ENCODE assay signal across 8 mouse cellular contexts in genomic region chr5:135188214-135188554, GRCm38 (mm10). TPM values are rescaled to one million over a fixed set of nuclear protein-coding genes. Genes with fewer than 3 reads are reported as not detected.
DNase-seq lines count a peak whose midpoint lies in the region; ATAC-seq and TF ChIP-seq lines count a peak whose summit lies in the region.

No protein-coding gene starts in this region.

- no peak for ATAC-seq in lung, embryonic 15.5 days (ENCODE audit: borderline replicate concordance, extremely low read depth, low FRiP score, low TSS enrichment)
- ATAC-seq in embryonic facial prominence, embryonic 13.5 days (ENCODE audit: insufficient number of reproducible peaks, insufficient read depth, low FRiP score, low TSS enrichment, low read depth), result no peak
- ATAC-seq in intestine, postnatal 0 days, result no peak
- ATAC-seq in neural tube, embryonic 15.5 days (ENCODE audit: low FRiP score), result no peak

- no peak for TF ChIP-seq CTCF in intestine, postnatal 0 days (IDR thresholded peaks at IDR 0.05; ENCODE audit: low read depth)

- 0% methylated on average over 8 of the region's 8 CpGs for WGBS in lung, embryonic 15.5 days
- under 1% methylated on average over 8 of the region's 8 CpGs for WGBS in embryonic facial prominence, embryonic 13.5 days
- 1% methylated on average over 8 of the region's 8 CpGs for WGBS in intestine, postnatal 0 days
- 2% methylated on average over 8 of the region's 8 CpGs for WGBS in neural tube, embryonic 15.5 days

- no peaks in the 10 kb centered on the region for H3K9me3 ChIP-seq in lung, embryonic 15.5 days
- 0 out of 2 replicates have a peak, but pooled peaks cover 5% of the 10 kb centered on the region for H3K9me3 ChIP-seq in embryonic facial prominence, embryonic 13.5 days
- H3K9me3 ChIP-seq in intestine, postnatal 0 days (ENCODE audit: control insufficient read depth), result no peaks in the 10 kb centered on the region
- H3K9me3 ChIP-seq in neural tube, embryonic 15.5 days (replicated peaks), result no peaks in the 10 kb centered on the region

- H3K27me3 ChIP-seq in lung, embryonic 15.5 days, result no peaks in the 10 kb centered on the region
- H3K27me3 ChIP-seq in embryonic facial prominence, embryonic 13.5 days, result no peaks in the 10 kb centered on the region
- no peaks in the 10 kb centered on the region for H3K27me3 ChIP-seq in intestine, postnatal 0 days (replicated peaks; ENCODE audit: control insufficient read depth, insufficient read depth, low read length)
- H3K27me3 ChIP-seq in neural tube, embryonic 15.5 days (replicated peaks), result no peaks in the 10 kb centered on the region

- peak overlapping the region; percentile 95 for H3K4me3 ChIP-seq in lung, embryonic 15.5 days
- H3K4me3 ChIP-seq in embryonic facial prominence, embryonic 13.5 days, result peak overlapping the region; percentile 100
- H3K4me3 ChIP-seq in intestine, postnatal 0 days (ENCODE audit: low read depth, low read length), result peak overlapping the region; percentile 100
- peak overlapping the region; percentile 100 for H3K4me3 ChIP-seq in neural tube, embryonic 15.5 days (replicated peaks)

- 0 out of 2 replicates have a peak, but pooled peaks cover 13% of the 10 kb centered on the region for H3K36me3 ChIP-seq in lung, embryonic 15.5 days
- H3K36me3 ChIP-seq in embryonic facial prominence, embryonic 13.5 days, result peaks cover 21% of the 10 kb centered on the region
- H3K36me3 ChIP-seq in intestine, postnatal 0 days (ENCODE audit: control insufficient read depth, insufficient read depth), result no peaks in the 10 kb centered on the region; the same call in none of the 2 replicates
- H3K36me3 ChIP-seq in neural tube, embryonic 15.5 days, result peaks cover 5% of the 10 kb centered on the region

- H3K4me2 ChIP-seq in lung, embryonic 15.5 days, result peak overlapping the region; percentile 66
- H3K4me2 ChIP-seq in embryonic facial prominence, embryonic 13.5 days, result peak overlapping the region; percentile 62
- H3K4me2 ChIP-seq in intestine, postnatal 0 days (replicated peaks; ENCODE audit: low read depth), result peak overlapping the region; percentile 78
- H3K4me2 ChIP-seq in neural tube, embryonic 15.5 days, result peak overlapping the region; percentile 83

- DNase-seq in lung, postnatal 25 days (ENCODE audit: low spot score), result no peak
- no peak for DNase-seq in retina, embryonic 14.5 days (ENCODE audit: low spot score)
- DNase-seq in spleen, postnatal 10 days (ENCODE audit: low spot score in 2 of 2), result no peak
- no peak for DNase-seq in cerebellum, adult 18-20 months

- peak overlapping the region; percentile 99 for H3K9ac ChIP-seq in lung, embryonic 15.5 days
- H3K9ac ChIP-seq in embryonic facial prominence, embryonic 13.5 days, result peak overlapping the region; percentile 99
- H3K9ac ChIP-seq in intestine, postnatal 0 days (ENCODE audit: low read depth, low read length), result peak overlapping the region; percentile 94
- peak overlapping the region; percentile 91 for H3K9ac ChIP-seq in neural tube, embryonic 15.5 days (replicated peaks)

- peaks cover 36% of the 10 kb centered on the region for H3K4me1 ChIP-seq in lung, embryonic 15.5 days
- peaks cover 27% of the 10 kb centered on the region for H3K4me1 ChIP-seq in embryonic facial prominence, embryonic 13.5 days
- H3K4me1 ChIP-seq in intestine, postnatal 0 days (replicated peaks; ENCODE audit: control insufficient read depth, insufficient read depth, low read length), result peaks cover 6% of the 10 kb centered on the region; the same call in 1 of the 2 replicates
- H3K4me1 ChIP-seq in neural tube, embryonic 15.5 days, result peaks cover 48% of the 10 kb centered on the region

- H3K27ac ChIP-seq in lung, embryonic 15.5 days, result peak overlapping the region; percentile 97
- peak overlapping the region; percentile 97 for H3K27ac ChIP-seq in embryonic facial prominence, embryonic 13.5 days
- peak overlapping the region; percentile 94; the same call in 1 of the 2 replicates for H3K27ac ChIP-seq in intestine, postnatal 0 days (ENCODE audit: low read depth, low read length)
- H3K27ac ChIP-seq in neural tube, embryonic 15.5 days (replicated peaks), result peak overlapping the region; percentile 96

RNA-seq across cellular contexts. Expression of gene Baz1b, which starts 1.1 kb away (rescaled TPM):
- 47.5 and 47.9 TPM in 2 replicates for polyA plus RNA-seq in lung, embryonic 15.5 days (2015; fragmentation: Nextera tagmentation; extraction: Ambion mirVana)
- polyA plus RNA-seq in embryonic facial prominence, embryonic 13.5 days (2015; fragmentation: Nextera tagmentation; extraction: Ambion mirVana), result 54.7 and 55.7 TPM in 2 replicates
- polyA plus RNA-seq in intestine, postnatal 0 days (2015; fragmentation: Nextera tagmentation; extraction: Ambion mirVana), result 11.0 and 12.0 TPM in 2 replicates
- 23.6 and 27.1 TPM in 2 replicates for polyA plus RNA-seq in neural tube, embryonic 15.5 days (2015; fragmentation: Nextera tagmentation; extraction: Ambion mirVana)

RNA-seq across cellular contexts. Expression of gene Bcl7b, which starts 20.1 kb away (rescaled TPM):
- 48.7 and 49.2 TPM in 2 replicates for polyA plus RNA-seq in lung, embryonic 15.5 days (2015; fragmentation: Nextera tagmentation; extraction: Ambion mirVana)
- 48.3 and 52.1 TPM in 2 replicates for polyA plus RNA-seq in embryonic facial prominence, embryonic 13.5 days (2015; fragmentation: Nextera tagmentation; extraction: Ambion mirVana)
- polyA plus RNA-seq in intestine, postnatal 0 days (2015; fragmentation: Nextera tagmentation; extraction: Ambion mirVana), result 65.1 and 65.7 TPM in 2 replicates
- 44.6 and 46.4 TPM in 2 replicates for polyA plus RNA-seq in neural tube, embryonic 15.5 days (2015; fragmentation: Nextera tagmentation; extraction: Ambion mirVana)

RNA-seq across cellular contexts. Expression of gene Tbl2, which starts 38.7 kb away (rescaled TPM):
- polyA plus RNA-seq in lung, embryonic 15.5 days (2015; fragmentation: Nextera tagmentation; extraction: Ambion mirVana), result 21.4 and 21.7 TPM in 2 replicates
- polyA plus RNA-seq in embryonic facial prominence, embryonic 13.5 days (2015; fragmentation: Nextera tagmentation; extraction: Ambion mirVana), result 25.6 and 25.7 TPM in 2 replicates
- 17.7 and 18.0 TPM in 2 replicates for polyA plus RNA-seq in intestine, postnatal 0 days (2015; fragmentation: Nextera tagmentation; extraction: Ambion mirVana)
- polyA plus RNA-seq in neural tube, embryonic 15.5 days (2015; fragmentation: Nextera tagmentation; extraction: Ambion mirVana), result 15.8 and 17.5 TPM in 2 replicates
